Mouse (Mus musculus) heart, embryonic 12.5 days (tissue): Measurements from ENCODE around the gene Zfp42. TPM values are rescaled to one million over a fixed set of nuclear protein-coding genes. Genes with fewer than 3 reads are reported as not detected.

Experiments
- ATAC-seq: fragments of 200-750 bp; cut with Nextera tagmentation; 2 replicates; pipeline ENCODE4 v1.8.0; 2017; ENCODE audit warnings: moderate TSS enrichment, moderate library complexity; ENCODE audit not compliant: insufficient number of reproducible peaks, low FRiP score
- H3K27ac ChIP-seq: fragments of 300-500 bp; sonication (generic); 2 replicates; pipeline ENCODE4 v1.5.1; 2016; ENCODE audit warnings: mild to moderate bottlenecking, moderate library complexity; ENCODE audit not compliant: poor library complexity, severe bottlenecking
- H3K27me3 ChIP-seq: fragments of 300-500 bp; sonication (generic); replicated peaks from 2 replicates; pipeline ENCODE4 v1.6.1; 2016; ENCODE audit warnings: mild to moderate bottlenecking, moderate library complexity
- H3K36me3 ChIP-seq: fragments of 300-500 bp; sonication (generic); 2 replicates; pipeline ENCODE4 v1.6.1; 2016; ENCODE audit warnings: mild to moderate bottlenecking, moderate library complexity
- H3K4me1 ChIP-seq: fragments of 300-500 bp; sonication (generic); replicated peaks from 2 replicates; pipeline ENCODE4 v1.6.1; 2016; ENCODE audit warnings: mild to moderate bottlenecking
- H3K4me2 ChIP-seq: fragments of 300-500 bp; sonication (generic); 2 replicates; pipeline ENCODE4 v1.6.1; 2016; ENCODE audit warnings: mild to moderate bottlenecking, moderate library complexity
- H3K4me3 ChIP-seq: fragments of 300-500 bp; sonication (generic); 2 replicates; pipeline ENCODE4 v1.5.1; 2016; ENCODE audit warnings: mild to moderate bottlenecking
- H3K9ac ChIP-seq: fragments of 300-500 bp; sonication (generic); 2 replicates; pipeline ENCODE4 v1.6.1; 2016; ENCODE audit warnings: mild to moderate bottlenecking, moderate library complexity
- H3K9me3 ChIP-seq: fragments of 300-500 bp; sonication (generic); replicated peaks from 2 replicates; pipeline ENCODE4 v1.6.1; 2016; ENCODE audit warnings: mild to moderate bottlenecking, moderate library complexity
- WGBS: fragments of 180-500 bp; shearing (Covaris S2); methylation state at CpG from one replicate; pipeline ENCODE4 v1.1.7; 2016; 5-methylcytosine and 5-hydroxymethylcytosine counted together
- polyA plus RNA-seq: library from polyadenylated mRNA; unstranded; fragments of >200 nt; fragmentation: Nextera tagmentation; extraction: Ambion mirVana; gene quantifications from 2 replicates; pipeline ENCODE4 v1.2.1, GENCODE M21; 2016

Gene Zfp42
- polyA plus RNA-seq, 1 experiment from 2014 or later = not detected

DNA sequence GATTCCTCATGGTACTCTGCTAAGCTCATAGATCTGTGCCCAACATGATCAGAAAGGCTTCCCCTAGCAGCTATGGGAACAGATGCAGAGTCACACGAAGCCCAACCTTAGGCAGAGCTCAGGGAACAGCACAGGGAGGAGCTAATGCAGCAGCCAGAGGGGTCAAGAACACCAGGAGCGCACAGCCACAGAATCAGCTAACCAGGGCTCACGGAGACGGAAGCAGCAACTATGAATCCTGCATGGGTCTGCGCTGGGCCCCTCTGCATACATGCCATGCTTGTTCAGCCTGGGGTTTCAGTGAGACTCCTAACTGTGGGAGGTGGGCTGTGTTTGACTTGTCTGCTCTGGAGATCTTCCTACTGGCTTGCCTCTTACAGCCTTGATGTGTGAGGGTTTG lies 7.0 kb downstream of the Zfp42 start:
- Histone ChIP-seq H3K27me3 (no peaks in the 10 kb centered on the region), H3K27ac (no peak overlapping the region), H3K4me2 (no peak overlapping the region), H3K4me3 (no peak overlapping the region), H3K36me3 (no peaks in the 10 kb centered on the region), H3K9me3 (no peaks in the 10 kb centered on the region), H3K9ac (no peak overlapping the region), H3K4me1 (no peaks in the 10 kb centered on the region)
- ATAC-seq = no peak
- 65% methylated on average over 5 of the region's 5 CpGs for WGBS

DNA sequence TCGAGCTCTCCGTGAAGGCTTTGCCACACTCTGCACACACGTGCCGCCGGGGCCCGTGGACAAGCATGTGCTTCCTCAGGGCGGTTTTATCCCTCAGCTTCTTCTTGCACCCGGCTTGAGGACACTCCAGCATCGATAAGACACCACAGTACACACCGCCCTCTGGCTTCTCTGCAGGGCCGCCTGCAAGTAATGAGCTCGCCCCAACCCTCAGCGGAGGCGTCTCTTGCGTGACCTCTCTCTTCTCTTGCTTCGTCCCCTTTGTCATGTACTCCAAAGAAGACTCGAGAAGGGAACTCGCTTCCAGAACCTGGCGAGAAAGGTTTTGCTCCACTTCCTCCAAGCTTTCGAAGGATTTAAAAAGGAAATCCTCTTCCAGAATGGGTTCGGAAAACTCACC lies 11.0 kb downstream of the Zfp42 start:
- H3K9me3 ChIP-seq = no peaks in the 10 kb centered on the region
- WGBS = 76% methylated on average over 21 of the region's 21 CpGs
- no peak for ATAC-seq

DNA sequence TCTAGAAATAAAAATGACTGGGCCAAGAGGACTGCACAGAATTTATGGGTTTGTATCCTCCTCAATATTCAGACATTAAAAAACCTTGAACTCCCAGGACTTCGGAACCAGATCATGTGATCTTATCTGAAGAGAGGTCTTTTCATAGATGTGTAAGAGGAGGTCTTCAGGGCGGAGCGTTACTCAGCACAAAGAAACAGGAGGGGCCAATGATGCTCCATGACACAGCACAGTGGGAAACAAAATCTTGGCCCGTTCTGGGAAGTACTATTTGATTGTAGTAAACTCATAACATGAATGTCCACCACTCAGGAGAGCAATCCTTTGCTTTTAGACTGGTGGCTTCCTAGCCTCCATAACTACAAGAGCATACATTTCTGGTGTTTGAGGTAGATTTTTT lies 12.6 kb downstream of the Zfp42 start:
- no peak overlapping the region for H3K9ac ChIP-seq
- H3K4me1 ChIP-seq = no peaks in the 10 kb centered on the region
- H3K36me3 ChIP-seq = no peaks in the 10 kb centered on the region
- H3K27me3 ChIP-seq = no peaks in the 10 kb centered on the region
- ATAC-seq = no peak
- H3K27ac ChIP-seq = no peak overlapping the region
- no peak overlapping the region for H3K4me2 ChIP-seq
- 77% methylated on average over 4 of the region's 4 CpGs for WGBS
- no peaks in the 10 kb centered on the region for H3K9me3 ChIP-seq
- H3K4me3 ChIP-seq = no peak overlapping the region

More for the DNA sequence above, 11.0 kb downstream of the Zfp42 start:
- Histone ChIP-seq H3K9ac (no peak overlapping the region), H3K27ac (no peak overlapping the region), H3K4me1 (no peaks in the 10 kb centered on the region), H3K4me3 (no peak overlapping the region), H3K27me3 (no peaks in the 10 kb centered on the region), H3K36me3 (no peaks in the 10 kb centered on the region), H3K4me2 (no peak overlapping the region)

DNA sequence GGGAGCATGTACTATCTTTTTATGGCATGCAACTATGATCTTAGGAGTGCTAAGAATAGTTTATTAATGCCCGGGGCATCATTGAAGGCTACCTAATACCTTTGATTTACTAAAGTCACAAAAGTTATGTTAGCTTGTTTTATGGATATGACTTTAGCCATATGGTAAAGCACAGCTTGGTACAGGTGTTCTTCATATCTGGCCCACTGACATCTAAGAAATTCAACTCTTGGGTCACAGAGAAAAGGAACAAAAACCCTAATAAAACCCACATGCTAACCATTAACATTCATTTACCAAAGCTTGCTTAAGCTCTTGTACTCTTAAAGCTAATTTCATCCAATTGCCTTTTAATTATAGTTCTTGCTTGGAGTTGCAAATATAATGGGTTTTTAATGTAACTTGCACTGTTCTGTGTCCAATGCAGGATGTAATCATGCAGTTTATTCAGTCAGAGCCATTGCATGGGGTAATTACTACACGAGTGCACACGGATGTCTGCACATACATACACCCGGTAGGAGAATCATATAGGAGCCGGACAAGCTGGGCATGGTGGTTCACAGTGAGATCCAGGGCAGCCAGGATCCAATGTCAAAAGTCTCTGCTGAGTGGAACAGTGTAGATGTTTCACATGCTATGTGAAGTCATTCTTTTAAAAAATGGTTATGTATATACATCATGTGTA lies 16.2 kb downstream of the Zfp42 start:
- H3K27me3 ChIP-seq = no peaks in the 10 kb centered on the region
- no peaks in the 10 kb centered on the region for H3K36me3 ChIP-seq
- no peak overlapping the region for H3K4me3 ChIP-seq
- H3K27ac ChIP-seq = no peak overlapping the region
- H3K9me3 ChIP-seq = no peaks in the 10 kb centered on the region
- WGBS = 88% methylated on average over 5 of the region's 5 CpGs
- 0 out of 2 replicates have a peak, but pooled peaks cover 2% of the 10 kb centered on the region for H3K4me1 ChIP-seq
- H3K4me2 ChIP-seq = no peak overlapping the region
- no peak for ATAC-seq
- no peak overlapping the region for H3K9ac ChIP-seq

DNA sequence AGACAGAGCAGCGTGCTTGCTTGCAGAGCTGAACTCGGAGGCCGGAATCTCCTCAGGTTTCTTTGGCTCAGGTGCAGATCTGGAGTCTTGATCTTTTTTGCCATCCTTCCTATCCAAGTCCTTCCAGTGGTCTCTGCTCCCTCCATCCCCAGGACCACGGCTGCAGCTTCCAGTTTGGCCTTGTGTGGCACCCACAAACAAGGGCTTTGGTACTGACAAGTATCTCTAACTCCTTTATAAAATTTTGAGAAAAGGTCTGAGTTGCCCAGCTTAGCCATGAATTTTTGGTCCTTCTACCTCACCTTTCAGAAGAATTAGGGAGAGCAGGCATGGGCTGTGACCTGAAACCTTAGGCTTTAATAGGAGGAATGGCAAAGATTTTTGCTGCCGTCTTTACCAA lies 17.0 kb downstream of the Zfp42 start:
- H3K4me3 ChIP-seq = no peak overlapping the region
- no peaks in the 10 kb centered on the region for H3K36me3 ChIP-seq
- no peak for ATAC-seq
- no peaks in the 10 kb centered on the region for H3K27me3 ChIP-seq
- 0 out of 2 replicates have a peak, but pooled peaks cover 2% of the 10 kb centered on the region for H3K4me1 ChIP-seq
- H3K4me2 ChIP-seq = no peak overlapping the region
- no peak overlapping the region for H3K9ac ChIP-seq
- no peak overlapping the region for H3K27ac ChIP-seq
- WGBS = 87% methylated on average over 5 of the region's 5 CpGs
- no peaks in the 10 kb centered on the region for H3K9me3 ChIP-seq

DNA sequence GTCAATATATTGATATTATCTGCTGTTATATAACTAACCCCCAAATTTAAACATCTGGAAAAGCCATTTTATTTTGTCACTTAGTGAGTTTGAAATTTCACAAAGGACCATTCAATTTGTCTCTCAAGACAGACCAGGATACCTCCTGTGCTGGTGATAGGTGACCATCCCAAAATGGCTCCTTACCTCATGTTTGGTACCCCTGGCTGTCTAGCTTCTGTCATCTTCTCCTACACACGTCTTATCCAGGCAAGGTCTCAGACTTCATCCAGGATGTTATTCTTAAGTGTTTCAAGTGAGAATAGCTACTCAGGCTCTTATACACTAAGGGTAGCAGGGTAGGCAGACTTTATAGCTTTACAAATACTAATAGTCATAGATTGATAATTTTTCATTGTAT lies 17.9 kb downstream of the Zfp42 start:
- ATAC-seq = no peak
- Histone ChIP-seq H3K4me2 (no peak overlapping the region), H3K36me3 (no peaks in the 10 kb centered on the region), H3K27me3 (no peaks in the 10 kb centered on the region), H3K4me3 (no peak overlapping the region), H3K9ac (no peak overlapping the region), H3K9me3 (no peaks in the 10 kb centered on the region), H3K4me1 (0 out of 2 replicates have a peak, but pooled peaks cover 2% of the 10 kb centered on the region), H3K27ac (no peak overlapping the region)
- 55% methylated on average over 1 of the region's 1 CpGs for WGBS

DNA sequence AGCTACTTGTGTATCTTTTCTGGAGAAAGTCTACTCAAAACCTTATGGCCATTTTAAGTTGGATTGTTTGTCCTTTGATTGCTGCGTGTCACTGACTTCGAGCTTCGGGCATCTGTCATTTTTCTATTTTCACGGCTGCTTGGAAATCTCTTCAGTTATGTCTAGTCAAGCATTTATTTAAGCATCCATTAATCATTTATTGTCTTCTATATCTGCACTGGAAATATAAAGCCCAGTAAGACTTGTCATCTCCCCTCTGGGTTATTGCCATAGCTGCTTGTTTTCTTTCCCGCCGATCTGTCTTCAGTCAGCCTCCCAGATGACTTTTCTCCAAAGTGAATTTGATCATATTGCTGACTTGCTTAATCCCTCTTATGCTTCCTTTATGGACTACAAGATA lies 19.3 kb downstream of the Zfp42 start:
- no peak overlapping the region for H3K27ac ChIP-seq
- no peaks in the 10 kb centered on the region for H3K27me3 ChIP-seq
- H3K9me3 ChIP-seq = no peaks in the 10 kb centered on the region
- 0 out of 2 replicates have a peak, but pooled peaks cover 2% of the 10 kb centered on the region for H3K4me1 ChIP-seq
- H3K9ac ChIP-seq = no peak overlapping the region
- no peak overlapping the region for H3K4me3 ChIP-seq
- WGBS = 78% methylated on average over 6 of the region's 6 CpGs
- no peaks in the 10 kb centered on the region for H3K36me3 ChIP-seq
- H3K4me2 ChIP-seq = no peak overlapping the region
- no peak for ATAC-seq

DNA sequence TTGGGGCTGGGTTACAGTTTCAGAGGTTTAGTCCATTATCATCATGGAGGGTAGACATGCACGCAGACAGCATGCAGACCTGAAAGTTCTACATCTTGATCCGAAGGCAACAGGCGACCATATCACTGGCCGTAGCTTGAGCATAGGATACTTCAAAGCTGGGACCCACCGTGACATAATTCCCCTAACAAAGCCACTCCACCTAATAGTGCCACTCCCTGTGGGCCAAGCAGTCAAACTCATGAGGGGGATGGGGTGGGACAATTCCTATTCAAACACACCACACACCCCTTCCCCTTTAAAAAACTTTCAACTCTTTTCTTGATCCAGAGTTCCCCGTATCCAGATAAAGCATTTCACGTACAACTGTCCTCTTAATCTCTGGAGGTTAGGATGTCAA lies 23.5 kb downstream of the Zfp42 start:
- Histone ChIP-seq H3K9me3 (no peaks in the 10 kb centered on the region), H3K27ac (no peak overlapping the region), H3K27me3 (no peaks in the 10 kb centered on the region), H3K4me1 (0 out of 2 replicates have a peak, but pooled peaks cover 2% of the 10 kb centered on the region), H3K9ac (no peak overlapping the region), H3K4me2 (no peak overlapping the region), H3K36me3 (no peaks in the 10 kb centered on the region), H3K4me3 (no peak overlapping the region)
- ATAC-seq = no peak
- WGBS = 82% methylated on average over 7 of the region's 7 CpGs

DNA sequence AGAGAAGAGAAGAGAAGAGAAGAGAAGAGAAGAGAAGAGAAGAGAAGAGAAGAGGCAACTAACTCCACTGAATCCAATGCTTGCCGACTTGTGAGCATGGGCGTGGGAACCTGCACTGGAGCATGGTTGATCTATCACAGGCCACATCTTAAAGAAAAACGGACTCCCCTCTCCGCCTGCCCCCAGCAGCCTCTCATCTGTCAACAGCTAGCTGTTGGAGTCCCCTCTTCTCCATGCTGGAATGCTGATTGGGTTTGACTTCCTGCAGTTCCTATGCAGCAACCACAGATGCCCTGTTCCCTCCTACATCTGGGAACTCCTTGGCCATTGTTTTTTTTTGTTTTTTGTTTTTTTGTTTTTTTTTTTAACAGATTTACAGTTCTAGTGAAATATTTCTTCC lies 28.4 kb downstream of the Zfp42 start:
- Histone ChIP-seq H3K4me3 (no peak overlapping the region), H3K27me3 (no peaks in the 10 kb centered on the region), H3K4me2 (no peak overlapping the region), H3K9ac (no peak overlapping the region), H3K27ac (no peak overlapping the region), H3K4me1 (no peaks in the 10 kb centered on the region), H3K36me3 (no peaks in the 10 kb centered on the region), H3K9me3 (no peaks in the 10 kb centered on the region)
- 10% methylated on average over 4 of the region's 4 CpGs for WGBS
- ATAC-seq = no peak

DNA sequence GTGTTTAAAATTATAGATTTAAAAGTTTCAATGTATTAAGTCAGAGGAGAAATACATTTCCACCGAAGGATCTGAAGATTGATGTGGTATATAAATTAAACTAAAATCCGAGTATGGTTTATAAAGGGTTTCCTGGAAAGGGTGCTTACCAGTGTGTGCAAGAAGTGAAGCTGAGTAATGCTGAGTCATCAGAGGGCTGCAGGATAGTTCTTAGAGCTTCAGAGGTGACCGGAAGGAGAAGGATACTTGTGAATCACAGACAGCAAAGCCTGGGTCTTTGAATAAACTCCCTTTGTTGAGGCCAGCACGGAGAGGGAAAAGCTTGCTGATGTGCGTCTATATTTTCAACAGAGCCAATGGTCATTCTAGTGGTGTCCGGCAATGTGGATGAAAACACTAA lies 45.8 kb downstream of the Zfp42 start:
- WGBS = 84% methylated on average over 6 of the region's 6 CpGs
- no peak overlapping the region for H3K27ac ChIP-seq
- H3K4me3 ChIP-seq = no peak overlapping the region
- 0 out of 2 replicates have a peak, but pooled peaks cover 3% of the 10 kb centered on the region for H3K9me3 ChIP-seq
- H3K36me3 ChIP-seq = no peaks in the 10 kb centered on the region
- no peaks in the 10 kb centered on the region for H3K27me3 ChIP-seq
- no peaks in the 10 kb centered on the region for H3K4me1 ChIP-seq
- ATAC-seq = no peak
- no peak overlapping the region for H3K4me2 ChIP-seq
- no peak overlapping the region for H3K9ac ChIP-seq

DNA sequence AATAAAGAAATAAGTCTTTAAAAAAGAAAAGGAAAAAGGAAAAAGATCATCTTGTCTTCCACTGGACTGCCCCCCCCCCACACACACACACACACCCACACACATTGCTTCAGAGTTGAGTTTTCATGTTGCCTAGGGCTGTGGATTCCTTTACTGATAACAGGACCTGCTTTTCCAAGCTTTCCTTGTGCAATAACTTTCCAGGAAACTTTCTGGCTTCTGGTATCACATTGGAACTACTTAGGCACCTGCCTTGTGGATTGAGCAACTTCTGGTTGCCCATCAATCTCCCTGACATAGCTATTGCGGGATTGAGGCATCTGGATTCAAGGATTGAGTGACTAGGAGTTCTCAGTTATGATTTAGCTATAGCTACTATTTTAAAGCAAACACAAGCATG lies 48.9 kb downstream of the Zfp42 start:
- Histone ChIP-seq H3K36me3 (no peaks in the 10 kb centered on the region), H3K9me3 (0 out of 2 replicates have a peak, but pooled peaks cover 6% of the 10 kb centered on the region), H3K27me3 (no peaks in the 10 kb centered on the region), H3K4me3 (no peak overlapping the region), H3K27ac (no peak overlapping the region), H3K9ac (no peak overlapping the region), H3K4me1 (no peaks in the 10 kb centered on the region), H3K4me2 (no peak overlapping the region)
- ATAC-seq = no peak
- WGBS = 83% methylated on average over 1 of the region's 1 CpGs

DNA sequence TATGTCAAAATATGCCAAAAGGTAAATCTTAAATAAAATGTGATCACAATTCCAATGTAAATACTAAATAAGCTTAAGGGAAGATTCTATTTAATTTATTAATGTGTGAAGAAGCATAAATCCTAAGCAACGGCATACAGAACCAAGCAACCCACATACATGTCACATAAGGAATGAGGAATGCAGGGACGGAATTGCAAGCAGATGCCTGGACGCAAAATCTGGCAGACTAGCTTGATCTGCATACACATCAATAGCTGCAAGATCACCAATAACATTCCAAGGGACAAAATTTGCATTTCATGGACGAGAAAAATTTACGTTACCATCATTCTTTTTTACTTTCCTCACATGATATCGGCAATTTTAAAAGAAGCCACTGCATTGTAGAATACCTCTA lies 51.1 kb downstream of the Zfp42 start:
- WGBS = 83% methylated on average over 6 of the region's 6 CpGs
- no peaks in the 10 kb centered on the region for H3K4me1 ChIP-seq
- ATAC-seq = no peak
- H3K4me2 ChIP-seq = no peak overlapping the region
- no peak overlapping the region for H3K4me3 ChIP-seq
- H3K27ac ChIP-seq = no peak overlapping the region
- no peaks in the 10 kb centered on the region for H3K36me3 ChIP-seq
- H3K9me3 ChIP-seq = 0 out of 2 replicates have a peak, but pooled peaks cover 6% of the 10 kb centered on the region
- no peaks in the 10 kb centered on the region for H3K27me3 ChIP-seq
- no peak overlapping the region for H3K9ac ChIP-seq
